Mouse (Mus musculus): ENCODE data around the gene Gla.

DNA sequence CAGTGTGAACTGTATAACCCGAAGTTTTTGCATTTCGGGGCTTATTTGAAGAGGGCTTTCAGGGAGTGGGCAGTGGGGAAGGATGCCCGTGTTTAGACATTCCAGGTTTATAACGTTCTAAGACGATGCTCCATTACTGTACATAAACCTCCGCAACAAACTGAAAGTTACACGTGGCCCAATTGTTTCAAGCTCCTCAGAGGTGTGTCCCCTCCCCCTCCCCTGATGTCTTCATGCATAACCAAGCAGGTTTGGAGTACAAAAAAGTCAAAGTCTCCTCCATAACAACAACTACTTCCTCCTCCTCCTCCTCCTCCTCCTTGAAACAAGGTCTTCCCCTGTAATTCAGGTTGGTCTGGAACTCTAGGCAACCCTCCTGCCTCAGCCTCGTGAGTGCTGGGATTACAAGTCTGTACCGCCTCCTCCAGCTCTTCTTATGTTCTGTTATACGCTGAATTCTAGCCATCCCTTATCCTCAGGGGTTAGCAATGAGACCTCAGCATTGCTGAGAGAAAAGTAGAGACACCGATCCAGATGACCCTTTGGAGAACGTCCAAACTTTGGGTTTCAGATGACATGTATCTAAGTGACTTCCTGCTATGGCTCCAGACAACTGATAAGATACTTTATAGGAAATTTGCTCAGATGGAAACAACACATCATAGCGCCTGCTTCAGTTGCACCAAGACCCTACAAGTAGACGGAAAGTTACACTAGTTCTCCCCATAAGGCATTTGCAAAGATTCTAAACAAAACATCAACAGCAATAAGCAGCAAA, 20.2 kb downstream of the Gla start:
- TF ChIP-seq CTCF (IDR thresholded peaks at IDR 0.05; ENCODE audit: extremely low read depth, insufficient read depth, low read length) (no peak), POLR2A (IDR thresholded peaks at IDR 0.05; ENCODE audit: extremely low read depth, insufficient read depth, low read length) (no peak)

All from cortical plate, adult 2 months (tissue).